Mouse (Mus musculus): Measurements from ENCODE around the gene Aldh1a1. TPM values are rescaled to one million over a fixed set of nuclear protein-coding genes. Genes with fewer than 3 reads are reported as not detected.

The Aldh1a1 gene
- polyA plus RNA-seq, 1 experiment from 2014 or later: 0.12 TPM

DNA sequence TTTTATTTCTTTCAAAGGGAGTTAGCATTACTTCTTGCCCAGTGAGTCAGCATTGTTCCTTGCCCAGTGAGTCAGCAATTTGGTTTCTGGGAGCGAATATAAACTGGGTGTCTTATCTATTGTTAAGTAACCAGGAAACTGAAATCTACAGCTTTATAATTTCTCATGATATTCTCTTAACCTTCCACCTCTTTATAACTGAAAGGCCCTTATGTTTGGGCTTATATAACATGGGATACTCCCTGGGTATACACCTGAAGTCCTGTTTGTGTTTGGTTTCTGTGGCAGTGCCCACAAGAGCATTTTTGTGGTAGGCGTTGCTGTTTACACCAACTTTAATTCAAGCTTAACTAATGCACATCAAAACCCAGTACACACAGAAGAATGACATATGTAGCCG, 66.4 kb downstream of the Aldh1a1 start:
- H3K4me1 ChIP-seq (replicated peaks): no peaks in the 10 kb centered on the region
- WGBS: 81% methylated on average over 3 of the region's 3 CpGs
- DNase-seq (ENCODE audit: low spot score): no peak

DNA sequence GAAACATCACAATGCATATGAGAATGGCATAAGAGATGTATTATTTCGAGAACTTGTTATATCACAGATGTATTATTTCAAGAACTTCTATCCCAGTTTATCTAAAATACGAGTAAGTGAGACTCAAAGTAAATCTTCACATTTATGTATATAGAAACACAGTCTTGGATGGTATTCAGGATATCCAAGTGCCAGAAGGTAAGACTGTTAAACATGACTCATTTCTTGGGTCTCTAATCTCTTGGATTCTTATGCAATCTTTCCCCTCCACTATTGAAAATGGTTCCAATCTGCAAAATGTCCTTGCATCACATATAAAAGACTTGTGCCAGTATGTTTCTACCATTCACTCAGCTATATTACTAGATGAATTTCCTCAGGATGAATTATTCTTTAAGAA, 67.4 kb downstream of the Aldh1a1 start:
- 90% methylated on average over 2 of the region's 2 CpGs for WGBS
- Histone ChIP-seq H3K36me3 (no peaks in the 10 kb centered on the region), H3K27me3 (ENCODE audit: insufficient read depth, poor library complexity, severe bottlenecking) (no peaks in the 10 kb centered on the region), H3K9me3 (no peaks in the 10 kb centered on the region), H3K27ac (no peak overlapping the region), H3K4me3 (no peak overlapping the region), H3K4me1 (replicated peaks) (no peaks in the 10 kb centered on the region)
- DNase-seq (ENCODE audit: low spot score): no peak

More for the DNA sequence above, 66.4 kb downstream of the Aldh1a1 start:
- Histone ChIP-seq H3K4me3 (no peak overlapping the region), H3K9me3 (no peaks in the 10 kb centered on the region), H3K27me3 (ENCODE audit: insufficient read depth, poor library complexity, severe bottlenecking) (no peaks in the 10 kb centered on the region), H3K36me3 (no peaks in the 10 kb centered on the region), H3K27ac (no peak overlapping the region)

DNA sequence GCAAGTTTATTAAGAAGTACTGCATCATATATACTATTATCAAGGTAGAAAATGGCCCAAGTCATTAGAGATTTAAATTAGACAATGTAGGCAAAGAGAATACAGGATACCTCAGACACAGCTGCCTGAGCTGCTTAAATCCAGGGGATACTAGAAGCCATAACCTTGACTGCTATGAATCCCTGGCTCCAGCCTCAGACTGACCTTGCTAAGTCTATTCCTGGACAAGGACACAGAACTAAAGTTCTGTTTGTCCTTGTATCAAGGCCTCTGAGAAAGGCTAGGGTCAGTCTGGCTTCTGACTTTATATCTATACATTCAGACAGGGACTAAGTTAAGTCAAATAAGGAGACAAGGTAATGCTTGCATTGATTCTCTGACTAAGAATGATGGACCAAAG, 69.9 kb downstream of the Aldh1a1 start:
- DNase-seq (ENCODE audit: low spot score): no peak
- Histone ChIP-seq H3K4me3 (no peak overlapping the region), H3K36me3 (no peaks in the 10 kb centered on the region), H3K4me1 (replicated peaks) (no peaks in the 10 kb centered on the region), H3K27ac (no peak overlapping the region), H3K9me3 (no peaks in the 10 kb centered on the region), H3K27me3 (ENCODE audit: insufficient read depth, poor library complexity, severe bottlenecking) (no peaks in the 10 kb centered on the region)

- 70% methylated on average over 4 of the region's 4 CpGs for whole genome bisulfite sequencing
- Histone ChIP-seq H3K9me3 (no peaks in the 10 kb centered on the region), H3K4me1 (replicated peaks) (no peaks in the 10 kb centered on the region), H3K27me3 (ENCODE audit: insufficient read depth, poor library complexity, severe bottlenecking) (no peaks in the 10 kb centered on the region), H3K4me3 (no peak overlapping the region), H3K27ac (no peak overlapping the region), H3K36me3 (no peaks in the 10 kb centered on the region)
- DNase-seq (ENCODE audit: low spot score): no peak
These were observed 73.8 kb downstream of the Aldh1a1 start for GRCm38 (mm10) chr19:20566294-20566693.

DNA sequence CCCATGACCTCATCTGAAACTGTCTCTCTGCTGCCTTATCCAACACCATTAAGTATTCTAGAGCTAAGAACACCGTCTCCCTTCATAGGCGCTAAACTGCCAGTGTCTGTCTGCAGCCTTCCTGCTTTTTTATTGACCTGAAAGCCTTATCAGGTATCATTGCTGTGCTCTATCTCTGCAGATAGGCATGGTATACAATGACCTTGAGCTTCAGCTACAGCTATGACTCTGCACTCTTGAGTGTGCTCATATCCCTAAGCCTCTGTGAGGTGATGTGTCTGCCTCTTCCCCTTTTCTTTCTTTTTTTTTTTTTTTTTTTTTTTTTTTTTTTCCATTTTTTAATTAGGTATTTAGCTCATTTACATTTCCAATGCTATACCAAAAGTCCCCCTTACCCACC, 74.5 kb downstream of the Aldh1a1 start:
- no peak for DNase-seq (ENCODE audit: low spot score)
- H3K4me1 ChIP-seq (replicated peaks): no peaks in the 10 kb centered on the region
- no peak overlapping the region for H3K27ac ChIP-seq
- no peaks in the 10 kb centered on the region for H3K9me3 ChIP-seq
- H3K4me3 ChIP-seq: no peak overlapping the region
- no peaks in the 10 kb centered on the region for H3K36me3 ChIP-seq
- H3K27me3 ChIP-seq (ENCODE audit: insufficient read depth, poor library complexity, severe bottlenecking): no peaks in the 10 kb centered on the region
- WGBS: 94% methylated on average over 2 of the region's 2 CpGs

- no peaks in the 10 kb centered on the region for H3K36me3 ChIP-seq
- H3K4me1 ChIP-seq (replicated peaks): no peaks in the 10 kb centered on the region
- H3K9me3 ChIP-seq: no peaks in the 10 kb centered on the region
- no peak overlapping the region for H3K4me3 ChIP-seq
- DNase-seq (ENCODE audit: low spot score): no peak
- 68% methylated on average over 3 of the region's 3 CpGs for WGBS
- no peaks in the 10 kb centered on the region for H3K27me3 ChIP-seq (ENCODE audit: insufficient read depth, poor library complexity, severe bottlenecking)
- H3K27ac ChIP-seq: no peak overlapping the region
These were observed 84.5 kb downstream of the Aldh1a1 start for GRCm38 (mm10) chr19:20576984-20577383.

GRCm38 (mm10) chr19:20577429-20577828, 84.9 kb downstream of the Aldh1a1 start:
- no peaks in the 10 kb centered on the region for H3K36me3 ChIP-seq
- DNase-seq (ENCODE audit: low spot score): no peak
- no peak overlapping the region for H3K27ac ChIP-seq
- 82% methylated on average over 5 of the region's 5 CpGs for WGBS
- no peak overlapping the region for H3K4me3 ChIP-seq
- no peaks in the 10 kb centered on the region for H3K9me3 ChIP-seq
- no peaks in the 10 kb centered on the region for H3K4me1 ChIP-seq (replicated peaks)
- H3K27me3 ChIP-seq (ENCODE audit: insufficient read depth, poor library complexity, severe bottlenecking): no peaks in the 10 kb centered on the region

DNA sequence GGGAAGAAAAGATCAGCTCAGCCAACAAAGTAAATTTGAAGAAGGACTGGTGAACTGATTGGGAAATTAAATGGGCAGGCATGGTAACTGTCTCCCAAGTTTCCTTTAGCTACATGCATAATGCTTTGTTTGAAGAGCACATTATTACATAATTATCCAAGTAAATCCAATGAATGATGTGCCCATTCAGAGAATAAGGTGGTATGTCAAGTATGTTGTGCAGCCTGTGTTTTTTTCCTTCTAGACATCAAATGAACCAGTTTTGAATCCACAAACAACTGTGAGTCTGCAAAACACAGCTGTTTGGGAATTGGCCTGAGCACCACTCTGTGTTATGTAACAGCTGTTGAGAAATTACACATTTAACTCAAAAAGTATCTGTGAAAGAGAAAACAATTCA, 107.4 kb downstream of the Aldh1a1 start:
- no peak for DNase-seq (ENCODE audit: low spot score)
- H3K36me3 ChIP-seq: no peaks in the 10 kb centered on the region
- no peaks in the 10 kb centered on the region for H3K4me1 ChIP-seq (replicated peaks)
- no peak overlapping the region for H3K4me3 ChIP-seq
- H3K9me3 ChIP-seq: no peaks in the 10 kb centered on the region
- no peak overlapping the region for H3K27ac ChIP-seq
- H3K27me3 ChIP-seq (ENCODE audit: insufficient read depth, poor library complexity, severe bottlenecking): no peaks in the 10 kb centered on the region

GRCm38 (mm10) chr19:20601739-20602138, 109.2 kb downstream of the Aldh1a1 start:
- 66% methylated on average over 3 of the region's 3 CpGs for WGBS
- no peaks in the 10 kb centered on the region for H3K9me3 ChIP-seq
- H3K27me3 ChIP-seq (ENCODE audit: insufficient read depth, poor library complexity, severe bottlenecking): no peaks in the 10 kb centered on the region
- no peak for DNase-seq (ENCODE audit: low spot score)
- H3K36me3 ChIP-seq: no peaks in the 10 kb centered on the region
- no peak overlapping the region for H3K4me3 ChIP-seq
- H3K27ac ChIP-seq: no peak overlapping the region
- no peaks in the 10 kb centered on the region for H3K4me1 ChIP-seq (replicated peaks)

GRCm38 (mm10) chr19:20603212-20603611, 110.7 kb downstream of the Aldh1a1 start:
- no peaks in the 10 kb centered on the region for H3K27me3 ChIP-seq (ENCODE audit: insufficient read depth, poor library complexity, severe bottlenecking)
- DNase-seq (ENCODE audit: low spot score): no peak

GRCm38 (mm10) chr19:20603866-20604265, 111.4 kb downstream of the Aldh1a1 start:
- Histone ChIP-seq H3K27ac (no peak overlapping the region), H3K27me3 (ENCODE audit: insufficient read depth, poor library complexity, severe bottlenecking) (no peaks in the 10 kb centered on the region), H3K9me3 (no peaks in the 10 kb centered on the region), H3K4me1 (replicated peaks) (no peaks in the 10 kb centered on the region), H3K36me3 (no peaks in the 10 kb centered on the region), H3K4me3 (no peak overlapping the region)
- no peak for DNase-seq (ENCODE audit: low spot score)
- WGBS: 90% methylated on average over 2 of the region's 2 CpGs

More at GRCm38 (mm10) chr19:20603212-20603611, 110.7 kb downstream of the Aldh1a1 start:
- H3K9me3 ChIP-seq: no peaks in the 10 kb centered on the region
- no peaks in the 10 kb centered on the region for H3K4me1 ChIP-seq (replicated peaks)
- H3K36me3 ChIP-seq: no peaks in the 10 kb centered on the region
- H3K4me3 ChIP-seq: no peak overlapping the region
- no peak overlapping the region for H3K27ac ChIP-seq
- 76% methylated on average over 1 of the region's 1 CpGs for WGBS

DNA sequence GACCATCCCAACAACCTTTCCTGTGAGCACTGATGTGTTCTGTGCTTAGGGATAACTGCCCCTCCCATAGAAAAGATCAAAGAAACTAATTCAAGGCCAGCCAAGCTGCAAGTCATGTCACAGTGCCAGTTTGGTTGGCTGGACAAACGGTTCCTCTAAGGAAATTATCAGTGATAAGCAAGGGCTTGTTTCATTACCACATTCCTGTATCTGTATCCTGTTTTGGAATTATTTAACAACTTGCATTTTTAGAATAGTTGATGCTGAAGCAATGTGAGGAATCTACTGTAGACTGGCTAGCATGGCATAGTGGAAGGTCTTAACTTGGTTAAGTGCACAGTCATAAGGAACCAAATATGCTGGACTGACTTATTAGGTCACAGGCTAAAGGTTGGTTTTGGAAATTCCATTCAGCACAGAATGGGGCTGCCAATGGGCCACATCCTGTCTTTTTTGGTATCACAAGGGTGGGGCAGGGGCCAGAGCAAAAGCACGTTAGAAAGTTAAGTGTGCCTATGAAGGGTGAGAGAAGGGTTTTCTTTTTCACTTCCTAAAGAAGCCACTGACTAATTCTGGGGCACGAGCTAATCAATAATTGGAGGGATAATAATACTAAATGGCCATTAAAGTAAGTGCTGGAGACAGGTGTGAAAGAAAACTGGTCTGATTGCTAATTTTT, 121.9 kb downstream of the Aldh1a1 start:
- no peak for DNase-seq (ENCODE audit: low spot score)
- no peaks in the 10 kb centered on the region for H3K27me3 ChIP-seq (ENCODE audit: insufficient read depth, poor library complexity, severe bottlenecking)
- no peak overlapping the region for H3K4me3 ChIP-seq
- WGBS: 76% methylated on average over 3 of the region's 3 CpGs
- H3K9me3 ChIP-seq: no peaks in the 10 kb centered on the region
- H3K27ac ChIP-seq: no peak overlapping the region
- no peaks in the 10 kb centered on the region for H3K36me3 ChIP-seq
- no peaks in the 10 kb centered on the region for H3K4me1 ChIP-seq (replicated peaks)

GRCm38 (mm10) chr19:20622434-20622833, 129.9 kb downstream of the Aldh1a1 start:
- H3K27ac ChIP-seq: no peak overlapping the region
- no peak overlapping the region for H3K4me3 ChIP-seq
- no peak for DNase-seq (ENCODE audit: low spot score)
- H3K4me1 ChIP-seq (replicated peaks): no peaks in the 10 kb centered on the region
- WGBS: 48% methylated on average over 2 of the region's 2 CpGs
- H3K9me3 ChIP-seq: no peaks in the 10 kb centered on the region
- no peaks in the 10 kb centered on the region for H3K36me3 ChIP-seq
- H3K27me3 ChIP-seq (ENCODE audit: insufficient read depth, poor library complexity, severe bottlenecking): no peaks in the 10 kb centered on the region

- H3K27ac ChIP-seq: no peak overlapping the region
- WGBS: 71% methylated on average over 10 of the region's 10 CpGs
- no peaks in the 10 kb centered on the region for H3K36me3 ChIP-seq
- H3K9me3 ChIP-seq: no peaks in the 10 kb centered on the region
- no peak overlapping the region for H3K4me3 ChIP-seq
- no peaks in the 10 kb centered on the region for H3K27me3 ChIP-seq (ENCODE audit: insufficient read depth, poor library complexity, severe bottlenecking)
- H3K4me1 ChIP-seq (replicated peaks): no peaks in the 10 kb centered on the region
- no peak for DNase-seq (ENCODE audit: low spot score)
These were observed 130.9 kb downstream of the Aldh1a1 start for GRCm38 (mm10) chr19:20623416-20623815.
